Mouse (Mus musculus) limb, embryonic 13.5 days (tissue): ENCODE data around the gene Smg9. TPM values are rescaled to one million over a fixed set of nuclear protein-coding genes. Genes with fewer than 3 reads are reported as not detected.

Experiments used
- ATAC-seq: fragments of 200-750 bp; cut with Nextera tagmentation; 2 replicates; pipeline ENCODE4 v1.8.0; 2017; ENCODE audit warnings: low read depth, moderate number of reproducible peaks, moderate TSS enrichment; ENCODE audit not compliant: low FRiP score
- H3K27ac ChIP-seq: fragments of 300-500 bp; sonication (generic); 2 replicates; pipeline ENCODE4 v1.5.1; 2015; ENCODE audit warnings: inconsistent platforms, mild to moderate bottlenecking, moderate library complexity
- H3K27me3 ChIP-seq: fragments of 300-500 bp; sonication (generic); 2 replicates; pipeline ENCODE4 v1.6.1; 2015; ENCODE audit warnings: mild to moderate bottlenecking, inconsistent platforms
- H3K36me3 ChIP-seq: fragments of 300-500 bp; sonication (generic); 2 replicates; pipeline ENCODE4 v1.6.1; 2015; ENCODE audit warnings: inconsistent platforms, mild to moderate bottlenecking, moderate library complexity
- H3K4me1 ChIP-seq: fragments of 300-500 bp; sonication (generic); 2 replicates; pipeline ENCODE4 v1.6.1; 2015; ENCODE audit warnings: inconsistent platforms
- H3K4me2 ChIP-seq: fragments of 300-500 bp; sonication (generic); replicated peaks from 2 replicates; pipeline ENCODE4 v1.6.1; 2015; ENCODE audit warnings: inconsistent platforms, mild to moderate bottlenecking, moderate library complexity
- H3K4me3 ChIP-seq: fragments of 300-500 bp; sonication (generic); 2 replicates; pipeline ENCODE4 v1.5.1; 2015; ENCODE audit warnings: moderate library complexity, mild to moderate bottlenecking, inconsistent platforms
- H3K9ac ChIP-seq: fragments of 300-500 bp; sonication (generic); 2 replicates; pipeline ENCODE4 v1.6.1; 2015; ENCODE audit warnings: mild to moderate bottlenecking, inconsistent platforms
- H3K9me3 ChIP-seq: fragments of 300-500 bp; sonication (generic); 2 replicates; pipeline ENCODE4 v1.6.1; 2016; ENCODE audit warnings: inconsistent platforms
- WGBS: fragments of 180-500 bp; shearing (Covaris S2); methylation state at CpG from one replicate; pipeline ENCODE4 v1.1.7; 2015; 5-methylcytosine and 5-hydroxymethylcytosine counted together
- polyA plus RNA-seq: library from polyadenylated mRNA; unstranded; fragments of >200 nt; fragmentation: Nextera tagmentation; extraction: Ambion mirVana; gene quantifications from 2 replicates; pipeline ENCODE4 v1.2.1, GENCODE M21; 2015

The Smg9 gene
- polyA plus RNA-seq, 1 experiment from 2014 or later, result 25.1 TPM

GRCm38 (mm10) chr7:24431713-24432112, 32.3 kb downstream of the Smg9 start:
- 0 out of 2 replicates have a peak, but pooled peaks cover 4% of the 10 kb centered on the region for H3K4me1 ChIP-seq
- H3K9me3 ChIP-seq, result no peaks in the 10 kb centered on the region
- no peak overlapping the region for H3K27ac ChIP-seq
- ATAC-seq, result no peak
- 45% methylated on average over 11 of the region's 11 CpGs for WGBS
- no peak overlapping the region for H3K4me3 ChIP-seq
- H3K4me2 ChIP-seq, result no peak overlapping the region
- H3K36me3 ChIP-seq, result no peaks in the 10 kb centered on the region
- peaks cover 31% of the 10 kb centered on the region for H3K27me3 ChIP-seq
- no peak overlapping the region for H3K9ac ChIP-seq

- no peaks in the 10 kb centered on the region for H3K36me3 ChIP-seq
- H3K4me2 ChIP-seq, result no peak overlapping the region
- H3K9ac ChIP-seq, result no peak overlapping the region
- 65% methylated on average over 5 of the region's 5 CpGs for WGBS
- no peaks in the 10 kb centered on the region for H3K9me3 ChIP-seq
- no peak overlapping the region for H3K27ac ChIP-seq
- no peaks in the 10 kb centered on the region for H3K4me1 ChIP-seq
- ATAC-seq, result no peak
- no peak overlapping the region for H3K4me3 ChIP-seq
- peaks cover 31% of the 10 kb centered on the region for H3K27me3 ChIP-seq
Measured at GRCm38 (mm10) chr7:24435305-24435704, 35.9 kb downstream of the Smg9 start.

GRCm38 (mm10) chr7:24437981-24438380, 38.6 kb downstream of the Smg9 start:
- no peaks in the 10 kb centered on the region for H3K4me1 ChIP-seq
- no peaks in the 10 kb centered on the region for H3K36me3 ChIP-seq
- H3K4me2 ChIP-seq, result no peak overlapping the region
- 64% methylated on average over 10 of the region's 10 CpGs for WGBS
- no peaks in the 10 kb centered on the region for H3K9me3 ChIP-seq
- H3K4me3 ChIP-seq, result no peak overlapping the region
- H3K27me3 ChIP-seq, result peaks cover 12% of the 10 kb centered on the region
- ATAC-seq, result no peak
- no peak overlapping the region for H3K27ac ChIP-seq
- no peak overlapping the region for H3K9ac ChIP-seq

GRCm38 (mm10) chr7:24439191-24439590, 39.8 kb downstream of the Smg9 start:
- no peaks in the 10 kb centered on the region for H3K4me1 ChIP-seq
- H3K9ac ChIP-seq, result no peak overlapping the region
- no peak overlapping the region for H3K27ac ChIP-seq
- H3K27me3 ChIP-seq, result peaks cover under 1% of the 10 kb centered on the region; the same call in 1 of the 2 replicates
- no peaks in the 10 kb centered on the region for H3K9me3 ChIP-seq
- ATAC-seq, result no peak
- no peaks in the 10 kb centered on the region for H3K36me3 ChIP-seq
- H3K4me2 ChIP-seq, result no peak overlapping the region
- no peak overlapping the region for H3K4me3 ChIP-seq
- 78% methylated on average over 6 of the region's 6 CpGs for WGBS

- Histone ChIP-seq H3K9me3 (no peaks in the 10 kb centered on the region), H3K4me3 (no peak overlapping the region), H3K4me2 (no peak overlapping the region), H3K36me3 (no peaks in the 10 kb centered on the region), H3K27me3 (no peaks in the 10 kb centered on the region), H3K9ac (no peak overlapping the region), H3K4me1 (no peaks in the 10 kb centered on the region), H3K27ac (no peak overlapping the region)
- 78% methylated on average over 7 of the region's 7 CpGs for WGBS
- ATAC-seq, result no peak
Measured at GRCm38 (mm10) chr7:24439891-24440290, 40.5 kb downstream of the Smg9 start.

GRCm38 (mm10) chr7:24441785-24442184, 42.4 kb downstream of the Smg9 start:
- Histone ChIP-seq H3K27me3 (no peaks in the 10 kb centered on the region), H3K9me3 (no peaks in the 10 kb centered on the region), H3K9ac (no peak overlapping the region), H3K4me1 (no peaks in the 10 kb centered on the region), H3K36me3 (no peaks in the 10 kb centered on the region), H3K4me3 (no peak overlapping the region), H3K4me2 (no peak overlapping the region), H3K27ac (no peak overlapping the region)
- 5% methylated on average over 1 of the region's 1 CpGs for WGBS
- no peak for ATAC-seq

GRCm38 (mm10) chr7:24442313-24442712, 42.9 kb downstream of the Smg9 start:
- Histone ChIP-seq H3K4me2 (no peak overlapping the region), H3K4me1 (no peaks in the 10 kb centered on the region), H3K4me3 (no peak overlapping the region), H3K9ac (no peak overlapping the region), H3K27me3 (no peaks in the 10 kb centered on the region), H3K9me3 (no peaks in the 10 kb centered on the region), H3K36me3 (no peaks in the 10 kb centered on the region), H3K27ac (no peak overlapping the region)
- ATAC-seq, result no peak
- 74% methylated on average over 8 of the region's 8 CpGs for WGBS

- Histone ChIP-seq H3K36me3 (no peaks in the 10 kb centered on the region), H3K4me1 (no peaks in the 10 kb centered on the region), H3K4me2 (no peak overlapping the region), H3K4me3 (no peak overlapping the region), H3K27me3 (no peaks in the 10 kb centered on the region), H3K27ac (no peak overlapping the region), H3K9me3 (no peaks in the 10 kb centered on the region), H3K9ac (no peak overlapping the region)
- no peak for ATAC-seq
- WGBS, result 91% methylated on average over 9 of the region's 9 CpGs
Measured at GRCm38 (mm10) chr7:24445266-24445926, 46.0 kb downstream of the Smg9 start.

GRCm38 (mm10) chr7:24446697-24447340, 47.4 kb downstream of the Smg9 start:
- Histone ChIP-seq H3K9me3 (no peaks in the 10 kb centered on the region), H3K4me1 (no peaks in the 10 kb centered on the region), H3K27ac (no peak overlapping the region), H3K27me3 (no peaks in the 10 kb centered on the region), H3K4me3 (no peak overlapping the region), H3K4me2 (no peak overlapping the region), H3K36me3 (no peaks in the 10 kb centered on the region), H3K9ac (no peak overlapping the region)
- 72% methylated on average over 7 of the region's 7 CpGs for WGBS
- no peak for ATAC-seq

GRCm38 (mm10) chr7:24448782-24449517, 49.5 kb downstream of the Smg9 start:
- 63% methylated on average over 14 of the region's 14 CpGs for WGBS
- Histone ChIP-seq H3K9me3 (no peaks in the 10 kb centered on the region), H3K4me1 (0 out of 2 replicates have a peak, but pooled peaks cover 3% of the 10 kb centered on the region), H3K9ac (no peak overlapping the region), H3K4me3 (no peak overlapping the region), H3K4me2 (no peak overlapping the region), H3K27me3 (0 out of 2 replicates have a peak, but pooled peaks cover 3% of the 10 kb centered on the region), H3K36me3 (no peaks in the 10 kb centered on the region), H3K27ac (no peak overlapping the region)
- no peak for ATAC-seq

- ATAC-seq, result no peak
- H3K4me3 ChIP-seq, result no peak overlapping the region
- no peak overlapping the region for H3K27ac ChIP-seq
- no peak overlapping the region for H3K4me2 ChIP-seq
- WGBS, result 57% methylated on average over 9 of the region's 9 CpGs
- H3K36me3 ChIP-seq, result no peaks in the 10 kb centered on the region
- no peak overlapping the region for H3K9ac ChIP-seq
- 0 out of 2 replicates have a peak, but pooled peaks cover 3% of the 10 kb centered on the region for H3K4me1 ChIP-seq
- 0 out of 2 replicates have a peak, but pooled peaks cover 3% of the 10 kb centered on the region for H3K27me3 ChIP-seq
- H3K9me3 ChIP-seq, result no peaks in the 10 kb centered on the region
Measured at GRCm38 (mm10) chr7:24450585-24451017, 51.2 kb downstream of the Smg9 start.

- Histone ChIP-seq H3K27me3 (0 out of 2 replicates have a peak, but pooled peaks cover 3% of the 10 kb centered on the region), H3K36me3 (no peaks in the 10 kb centered on the region), H3K4me2 (no peak within 1 kb of the TSS), H3K4me1 (0 out of 2 replicates have a peak, but pooled peaks cover 3% of the 10 kb centered on the region), H3K9ac (no peak within 1 kb of the TSS), H3K4me3 (no peak within 1 kb of the TSS), H3K9me3 (no peaks in the 10 kb centered on the region), H3K27ac (no peak within 1 kb of the TSS)
- no peak for ATAC-seq
- WGBS, result 74% methylated on average over 9 of the region's 9 CpGs
Measured at GRCm38 (mm10) chr7:24451855-24452311, 52.5 kb downstream of the Smg9 start, which contains the start of gene Irgc1. Irgc1 (minus strand) TSS chr7:24452297.
